Mouse (Mus musculus) hematopoietic stem cell, adult 5-6 weeks (primary cell): ENCODE data around the gene Plekhs1. TPM values are rescaled to one million over a fixed set of nuclear protein-coding genes. Genes with fewer than 3 reads are reported as not detected.

Source experiments
- ATAC-seq, 2 experiments: fragments of 125-278 bp in 1 of 2; replicated peaks in 1 of 2; 2 replicates each; pipeline ENCODE4 v1.8.0; 2016 to 2017; ENCODE audit warnings: inconsistent platforms in 2 of 2, mild to moderate bottlenecking in 2 of 2, moderate number of reproducible peaks in 2 of 2, low read depth in 1 of 2, moderate TSS enrichment in 1 of 2; ENCODE audit not compliant: low FRiP score in 2 of 2, poor library complexity in 2 of 2, severe bottlenecking in 2 of 2, insufficient read depth in 1 of 2, low TSS enrichment in 1 of 2
- total RNA-seq: library from RNA; stranded (forward); fragments of 172-1452, 232-1000 nt; gene quantifications from 2 replicates; pipeline ENCODE4 v1.2.3, GENCODE M21; 2017

The Plekhs1 gene
- total RNA-seq, 1 experiment from 2014 or later: not detected

- ATAC-seq: no peak
Observed at GRCm38 (mm10) chr19:56450892-56451291, 10.5 kb upstream of the Plekhs1 start.

GRCm38 (mm10) chr19:56451867-56452266 is 9.6 kb upstream of the Plekhs1 start:
- ATAC-seq: no peak

GRCm38 (mm10) chr19:56452421-56452820 is 9.0 kb upstream of the Plekhs1 start:
- ATAC-seq: no peak

GRCm38 (mm10) chr19:56454862-56455261 is 6.6 kb upstream of the Plekhs1 start:
- peak in 1 of 2 experiments; percentile 69; a peak in 1 of 4 replicates for ATAC-seq

GRCm38 (mm10) chr19:56455369-56455768 is 6.1 kb upstream of the Plekhs1 start:
- ATAC-seq: peak in 1 of 2 experiments; percentile 63; a peak in 1 of 4 replicates

GRCm38 (mm10) chr19:56457569-56457968 is 3.9 kb upstream of the Plekhs1 start:
- ATAC-seq: no peak

DNA sequence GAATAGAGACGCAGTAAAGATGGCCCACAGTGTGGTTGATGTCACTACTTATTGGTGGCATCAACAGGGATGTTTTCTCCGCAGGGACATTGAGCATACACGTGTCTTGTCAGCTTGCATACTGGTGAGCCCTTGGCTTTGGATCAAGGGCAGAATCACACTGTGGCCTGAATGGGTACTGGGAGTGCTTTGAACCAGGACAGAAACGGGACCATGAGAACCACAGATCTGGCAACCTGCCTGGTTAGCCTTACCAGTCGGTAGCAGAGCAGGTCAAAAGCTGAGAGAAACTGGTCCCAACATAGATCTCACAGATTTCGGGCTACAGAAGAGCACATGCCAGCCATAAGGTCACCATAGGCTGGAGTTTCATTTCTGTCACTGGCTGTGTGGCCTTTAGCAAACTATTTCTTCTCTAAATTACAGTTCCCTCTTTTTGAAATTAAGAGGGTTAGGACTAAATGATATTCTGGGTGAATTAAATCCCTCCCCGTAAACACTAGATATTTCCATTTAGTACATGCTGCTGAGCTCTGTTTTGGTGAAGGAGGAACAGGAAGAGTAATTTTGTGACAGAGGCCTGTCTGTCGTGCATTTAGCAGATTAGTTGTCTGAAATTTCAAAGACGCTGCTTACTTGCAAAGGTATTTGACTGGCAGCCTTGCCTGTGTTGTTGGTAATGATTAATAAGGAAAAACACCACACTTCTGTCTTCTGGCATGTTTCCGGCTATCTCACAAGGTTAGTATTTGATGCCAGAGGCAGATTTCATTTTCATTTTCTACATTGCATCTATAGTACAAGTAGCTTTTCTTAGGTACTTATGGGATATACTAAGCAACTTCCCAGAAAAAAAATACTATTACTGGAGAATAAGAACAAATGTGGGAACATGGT is 2.0 kb upstream of the Plekhs1 start:
- ATAC-seq: no peak

DNA sequence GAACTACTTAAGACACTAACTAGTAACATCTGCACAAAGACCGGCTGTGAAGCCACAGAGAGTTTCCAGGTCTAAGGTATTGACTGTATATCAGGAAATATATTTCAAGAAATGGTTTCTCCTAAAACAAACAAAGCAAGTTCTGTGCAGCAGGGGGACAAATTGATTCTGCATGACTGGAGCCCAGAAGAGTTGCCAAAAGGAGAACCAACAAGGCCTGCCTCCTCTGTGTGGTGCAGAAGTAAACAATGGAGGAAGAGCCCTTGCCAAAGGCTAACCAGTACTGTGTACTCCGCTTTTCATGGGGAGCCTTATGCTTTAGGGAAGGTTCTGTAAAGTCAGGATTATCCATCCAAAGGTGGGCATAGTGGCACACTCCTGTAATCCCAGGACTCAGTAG is 1.2 kb upstream of the Plekhs1 start:
- no peak for ATAC-seq

DNA sequence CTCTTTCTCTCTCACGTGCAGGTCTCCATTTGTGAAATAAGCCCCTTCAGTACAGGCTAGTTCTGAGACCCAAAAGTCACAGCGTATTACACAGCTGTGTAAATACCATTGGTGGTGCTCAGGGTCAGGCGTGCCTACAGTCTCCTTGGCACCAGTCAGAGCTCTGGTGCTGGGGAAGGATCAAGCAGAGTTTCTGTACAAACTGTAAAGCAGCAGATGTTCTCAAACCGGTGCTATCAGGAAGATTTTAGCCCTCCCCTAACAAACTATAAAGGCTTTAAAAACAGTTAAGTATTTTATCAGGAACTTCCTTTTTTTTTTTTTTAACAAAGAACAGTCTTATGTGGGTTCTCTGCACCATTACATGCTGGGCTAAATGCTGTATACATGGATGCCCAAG is 1.3 kb downstream of the Plekhs1 start:
- ATAC-seq: no peak

DNA sequence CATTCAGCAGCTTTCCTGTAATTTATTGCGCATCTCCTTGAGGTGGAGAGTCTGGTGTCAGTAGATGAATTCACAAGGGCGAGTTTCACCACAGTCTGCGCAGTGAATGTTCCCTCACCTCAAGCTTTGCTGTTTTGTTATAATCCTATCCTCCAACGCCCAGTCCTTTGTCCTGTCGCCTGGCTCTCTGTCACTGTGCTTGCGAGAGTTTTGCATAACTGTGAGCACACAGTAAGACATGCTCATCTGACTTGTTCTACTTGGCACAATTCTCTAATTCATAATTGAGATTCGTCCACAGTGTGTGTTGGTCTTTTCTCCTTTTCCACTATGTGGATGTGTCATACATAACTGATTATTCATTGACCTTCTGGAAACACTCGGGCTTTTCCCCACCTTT is 5.0 kb downstream of the Plekhs1 start:
- ATAC-seq: no peak

DNA sequence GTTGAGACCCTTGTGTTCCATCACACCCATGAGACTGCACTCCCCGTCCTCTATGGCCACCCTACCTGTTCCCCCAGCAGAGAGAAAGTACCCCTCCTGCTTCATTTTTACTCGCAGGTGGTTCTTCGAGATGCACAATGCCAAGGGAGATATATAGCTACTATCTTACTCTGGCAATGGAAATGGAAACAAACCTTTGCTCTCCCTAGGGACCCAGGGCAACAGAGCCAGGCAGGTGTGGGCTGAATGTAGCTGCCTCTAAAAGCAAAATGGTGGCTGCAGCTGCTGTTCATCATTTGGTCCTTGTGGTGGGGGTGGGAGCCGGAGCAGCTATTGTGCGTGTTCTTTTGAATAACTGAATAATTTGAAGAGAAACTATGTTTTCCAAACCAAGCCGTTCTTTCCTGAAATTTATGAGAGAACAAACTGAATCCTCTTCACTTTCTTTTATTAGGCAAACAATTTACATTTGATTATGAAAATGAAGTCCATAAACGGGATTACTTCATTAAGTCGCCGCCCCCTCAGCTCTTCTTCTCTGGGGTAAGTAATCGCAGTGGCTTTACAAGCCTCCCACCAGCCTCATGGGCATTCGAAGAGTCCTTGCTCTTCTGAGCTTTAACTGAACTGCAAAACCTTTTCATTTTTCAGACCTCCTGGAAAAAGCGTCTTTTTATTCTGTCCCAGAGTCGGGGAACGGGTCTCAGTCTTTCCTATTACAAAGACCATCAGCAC is 9.0 kb downstream of the Plekhs1 start:
- no peak for ATAC-seq

GRCm38 (mm10) chr19:56471934-56472333 is 10.5 kb downstream of the Plekhs1 start:
- no peak for ATAC-seq

DNA sequence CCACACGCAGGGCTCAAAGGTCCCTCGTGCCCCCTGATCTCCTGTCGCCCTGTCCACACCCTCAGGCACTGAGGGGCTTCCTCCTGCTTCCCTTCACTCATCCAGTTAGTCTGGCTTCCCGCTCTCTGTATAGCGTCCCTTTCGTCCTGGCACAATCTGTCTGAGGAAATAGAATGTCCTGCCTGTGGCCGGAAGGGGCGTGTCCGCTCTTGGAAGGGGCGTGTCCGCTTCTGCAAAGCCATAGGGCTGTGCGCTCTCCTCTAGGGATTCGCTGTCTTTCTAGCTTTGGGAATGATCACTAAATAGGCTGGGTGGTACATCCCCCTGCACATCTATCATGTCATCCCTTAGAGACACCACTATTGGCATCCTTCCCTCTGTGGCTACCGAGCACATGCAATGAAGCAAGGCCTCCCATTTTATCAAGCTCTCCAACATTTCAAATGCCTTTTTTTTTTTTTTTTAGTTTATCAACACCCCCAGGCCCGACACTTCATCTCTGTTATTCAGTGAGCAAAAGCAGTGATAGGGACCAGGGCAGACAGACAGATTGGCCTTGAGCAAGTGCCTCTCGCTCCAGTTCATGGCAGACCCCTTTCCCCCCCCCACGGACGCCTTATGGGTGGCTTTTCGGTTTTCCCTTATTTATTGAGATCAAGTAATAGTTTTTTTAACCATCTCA is 13.6 kb downstream of the Plekhs1 start:
- peak; percentile 73 to 86 for ATAC-seq

- no peak for ATAC-seq
Observed at GRCm38 (mm10) chr19:56476546-56476945, 15.1 kb downstream of the Plekhs1 start.

DNA sequence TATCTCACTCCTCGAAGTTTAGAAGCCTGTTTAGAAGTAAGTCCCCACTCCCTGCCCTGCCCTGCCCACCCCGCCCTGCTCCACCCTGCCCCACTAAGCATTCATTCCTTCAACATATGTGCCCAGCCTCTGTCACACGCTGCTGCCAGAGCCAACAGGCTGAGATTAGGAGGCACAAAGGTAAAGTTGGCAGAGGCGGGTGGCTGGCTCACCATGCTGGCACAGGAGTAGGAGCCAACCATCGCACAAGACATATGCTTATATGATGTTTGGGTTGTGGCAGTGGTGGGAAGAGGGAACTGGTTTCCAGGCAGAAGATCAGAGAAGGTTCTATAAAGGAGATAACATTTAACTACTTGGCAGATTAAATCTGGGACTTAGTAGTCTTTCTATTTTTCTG is 15.8 kb downstream of the Plekhs1 start:
- ATAC-seq: no peak

DNA sequence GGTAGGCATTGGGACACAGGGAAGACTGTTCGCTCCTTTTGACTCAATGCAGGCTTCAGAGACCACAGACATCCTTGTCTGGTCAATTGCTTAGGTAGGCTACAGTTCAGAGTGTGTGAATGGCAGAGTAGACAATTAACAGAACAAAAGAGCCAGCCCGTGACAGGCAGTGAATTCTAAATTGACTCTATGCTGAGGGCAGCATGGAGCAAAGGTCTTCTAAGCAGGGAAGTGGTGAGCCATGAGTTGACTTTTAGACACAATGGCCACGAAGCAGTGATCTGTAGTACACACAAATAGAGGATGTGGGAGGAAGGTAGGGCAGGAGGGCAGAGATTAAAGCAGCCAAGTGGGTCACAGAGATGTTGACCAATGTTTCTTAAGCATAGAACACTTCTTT is 16.4 kb downstream of the Plekhs1 start:
- no peak for ATAC-seq

GRCm38 (mm10) chr19:56484630-56485375 is 23.4 kb downstream of the Plekhs1 start:
- ATAC-seq: no peak
